Mouse (Mus musculus): Measurements from ENCODE around the gene Hs1bp3. TPM values are rescaled to one million over a fixed set of nuclear protein-coding genes. Genes with fewer than 3 reads are reported as not detected.

Hs1bp3 gene
- polyA plus RNA-seq, 1 experiment from 2014 or later = 21.4 TPM

DNA sequence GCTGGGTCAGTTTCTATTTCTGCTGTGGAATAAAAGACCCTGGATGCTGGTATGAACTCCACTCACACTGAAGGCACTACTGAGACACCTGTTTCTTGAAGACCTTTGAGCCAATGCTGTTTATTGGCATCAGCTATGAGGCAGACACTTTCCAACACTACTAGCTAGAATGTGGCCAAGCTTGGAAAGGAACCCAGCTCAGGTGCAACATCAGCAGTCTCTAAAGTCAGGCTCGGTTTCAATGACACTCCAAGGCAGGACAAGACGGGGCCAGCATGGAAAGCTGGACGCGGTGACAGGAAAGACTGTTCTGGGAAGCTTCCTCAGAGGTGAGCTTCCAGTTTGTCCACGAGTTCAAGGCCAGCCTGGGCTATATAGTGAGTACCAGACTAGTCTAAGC lies 80.0 kb downstream of the Hs1bp3 start:
- no peaks in the 10 kb centered on the region for H3K9me3 ChIP-seq
- H3K36me3 ChIP-seq = no peaks in the 10 kb centered on the region
- H3K4me2 ChIP-seq (replicated peaks) = no peak overlapping the region
- no peaks in the 10 kb centered on the region for H3K27me3 ChIP-seq
- peaks cover 21% of the 10 kb centered on the region for H3K4me1 ChIP-seq
- no peak overlapping the region for H3K9ac ChIP-seq
- 75% methylated on average over 5 of the region's 5 CpGs for WGBS
- no peak overlapping the region for H3K4me3 ChIP-seq
- ATAC-seq (ENCODE audit: low FRiP score, low read depth) = no peak
- no peak overlapping the region for H3K27ac ChIP-seq

Other genes with a start within 250 kb of the Hs1bp3 start
- 66.2 and 72.8 TPM in 2 replicates for gene Ldah, start 105.3 kb upstream of the Hs1bp3 start, polyA plus RNA-seq (2015; fragmentation: Nextera tagmentation; extraction: Ambion mirVana)
- 0.20 TPM in 1 of 2 replicates, not detected in the other for gene Gdf7, start 11.5 kb upstream of the Hs1bp3 start, polyA plus RNA-seq (2015; fragmentation: Nextera tagmentation; extraction: Ambion mirVana)
- 37.8 and 40.8 TPM in 2 replicates for gene Rhob, start 186.6 kb downstream of the Hs1bp3 start, polyA plus RNA-seq (2015; fragmentation: Nextera tagmentation; extraction: Ambion mirVana)

Data from limb, embryonic 13.5 days (tissue).